Mouse (Mus musculus) cerebellum, adult 2 months (tissue): ENCODE measurements around the gene AC131692.1.

Experiments used
- CTCF ChIP-seq: fragments of 200-500 bp; IDR thresholded peaks from 2 replicates; pipeline ENCODE4 v1.5.1; 2011; ENCODE audit warnings: low read depth, mild to moderate bottlenecking, control low read depth, low read length, moderate library complexity, borderline replicate concordance; ENCODE audit not compliant: insufficient read depth
- POLR2A ChIP-seq: fragments of 200-500 bp; IDR thresholded peaks from 2 replicates; pipeline ENCODE4 v1.6.1; 2011; ENCODE audit warnings: low read length, control low read depth, borderline replicate concordance; ENCODE audit not compliant: insufficient read depth

DNA sequence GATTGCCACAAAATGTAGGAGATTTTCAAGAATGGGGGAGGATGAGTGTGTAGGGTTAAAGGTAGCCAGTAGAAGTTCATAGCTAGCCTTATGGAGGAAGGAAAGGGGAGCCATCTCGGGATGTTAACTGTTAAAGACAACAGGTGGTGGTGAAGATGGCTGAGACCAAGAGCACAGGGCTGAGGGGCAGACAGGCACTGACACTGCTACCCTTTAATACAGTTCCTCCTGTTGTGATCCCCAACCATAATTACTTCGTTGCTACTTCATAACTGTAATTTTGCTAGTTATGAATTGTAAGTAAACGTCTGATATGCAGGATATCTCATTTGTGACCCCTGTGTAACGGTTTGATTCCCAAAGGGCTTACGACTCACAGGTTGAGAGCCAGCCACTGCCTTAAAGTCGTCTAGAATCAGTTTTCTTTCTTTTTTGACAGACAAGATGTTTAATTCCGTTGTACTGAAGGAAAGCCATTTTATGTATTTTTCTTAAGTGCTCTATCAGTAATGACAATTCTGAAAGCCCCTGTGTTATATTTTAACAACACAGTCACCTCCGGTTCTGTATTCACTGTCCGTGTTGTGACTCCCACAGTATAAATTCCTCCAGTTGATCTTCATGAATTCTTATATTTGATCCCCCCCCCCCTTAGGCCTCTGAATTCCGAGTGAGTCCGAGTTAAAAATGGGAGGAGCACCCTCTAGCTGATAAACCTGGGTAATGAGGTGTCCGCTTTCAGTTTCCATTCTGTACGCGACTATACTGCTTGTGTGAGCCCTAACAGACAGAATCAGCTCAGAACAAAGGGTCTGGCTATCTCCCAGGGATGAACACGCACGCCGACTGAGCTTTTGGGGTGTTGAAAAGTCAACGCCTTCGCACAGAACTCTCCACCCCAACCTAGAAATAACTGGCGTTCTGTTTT lies 48.6 kb upstream of the AC131692.1 start:
- TF ChIP-seq CTCF, result no peak
- no peak for TF ChIP-seq POLR2A
